Mouse (Mus musculus): ENCODE measurements around the gene Pop5.

Gene Pop5

GRCm38 (mm10) chr5:115262502-115263291 lies 27.1 kb downstream of the Pop5 start:
- DNase-seq (ENCODE audit: low read depth, low spot score) = no peak

- no peak for DNase-seq (ENCODE audit: low read depth, low spot score)
Observed at GRCm38 (mm10) chr5:115266340-115266739, 30.7 kb downstream of the Pop5 start.

GRCm38 (mm10) chr5:115266787-115267468 lies 31.3 kb downstream of the Pop5 start:
- DNase-seq (ENCODE audit: low read depth, low spot score) = no peak

GRCm38 (mm10) chr5:115267469-115268045 lies 31.9 kb downstream of the Pop5 start:
- no peak for DNase-seq (ENCODE audit: low read depth, low spot score)

GRCm38 (mm10) chr5:115268266-115268665 lies 32.6 kb downstream of the Pop5 start:
- DNase-seq (ENCODE audit: low read depth, low spot score) = no peak

- no peak for DNase-seq (ENCODE audit: low read depth, low spot score)
Observed at GRCm38 (mm10) chr5:115269969-115270368, 34.3 kb downstream of the Pop5 start.

- peak; percentile 36 for DNase-seq (ENCODE audit: low read depth, low spot score)
Observed at GRCm38 (mm10) chr5:115271931-115272811, 36.5 kb downstream of the Pop5 start.

GRCm38 (mm10) chr5:115272812-115273548 lies 37.3 kb downstream of the Pop5 start, which contains the start of gene Rnf10:
Rnf10 (minus strand) TSS chr5:115272898.
- peak; percentile 97 for DNase-seq (ENCODE audit: low read depth, low spot score)

GRCm38 (mm10) chr5:115273549-115274135 lies 38.0 kb downstream of the Pop5 start:
- no peak for DNase-seq (ENCODE audit: low read depth, low spot score)

GRCm38 (mm10) chr5:115274353-115274752 lies 38.7 kb downstream of the Pop5 start:
- no peak for DNase-seq (ENCODE audit: low read depth, low spot score)

GRCm38 (mm10) chr5:115274771-115275170 lies 39.1 kb downstream of the Pop5 start:
- no peak for DNase-seq (ENCODE audit: low read depth, low spot score)

GRCm38 (mm10) chr5:115275998-115276397 lies 40.4 kb downstream of the Pop5 start:
- no peak for DNase-seq (ENCODE audit: low read depth, low spot score)

GRCm38 (mm10) chr5:115278053-115278452 lies 42.4 kb downstream of the Pop5 start:
- no peak for DNase-seq (ENCODE audit: low read depth, low spot score)

- no peak for DNase-seq (ENCODE audit: low read depth, low spot score)
Observed at GRCm38 (mm10) chr5:115278785-115279184, 43.1 kb downstream of the Pop5 start.

GRCm38 (mm10) chr5:115279226-115280049 lies 43.8 kb downstream of the Pop5 start, which contains the start of gene Coq5:
Coq5 (plus strand) TSS chr5:115279666.
- DNase-seq (ENCODE audit: low read depth, low spot score) = peak; percentile 93

- no peak for DNase-seq (ENCODE audit: low read depth, low spot score)
Observed at GRCm38 (mm10) chr5:115280050-115280687, 44.5 kb downstream of the Pop5 start.

GRCm38 (mm10) chr5:115284735-115285134 lies 49.1 kb downstream of the Pop5 start:
- peak; percentile 39 for DNase-seq (ENCODE audit: low read depth, low spot score)

GRCm38 (mm10) chr5:115294173-115294572 lies 58.5 kb downstream of the Pop5 start:
- no peak for DNase-seq (ENCODE audit: low read depth, low spot score)

Data from brain, adult 2 months (tissue).